Mouse (Mus musculus) mouse embryonic stem cell (cell line): ENCODE data around the gene Hnrnpr.

Source experiments
- in situ Hi-C, 2 experiments: fragments of 300-500 bp; cut with MboI; formaldehyde crosslinking; loops; 1 replicate in 1 of 2; 3 replicates in 1 of 2; pipeline ENCODE4 v1.14.3; 2019 to 2020; ENCODE audit warnings: low sequenced_read_pairs in 2 of 2, low pct_unique_long_range_greater_than_20kb in 1 of 2, mixed read lengths in 1 of 2; ENCODE audit not compliant: unreplicated experiment in 1 of 2

Hnrnpr gene

GRCm38 (mm10) chr4:136310229-136311041 is at the start of gene Hnrnpr:
Hnrnpr (plus strand) TSS chr4:136310942.
- in situ Hi-C loops = no loop called here

- in situ Hi-C loops = no loop called here
Observed at GRCm38 (mm10) chr4:136261912-136262311, 48.8 kb upstream of the Hnrnpr start.

DNA sequence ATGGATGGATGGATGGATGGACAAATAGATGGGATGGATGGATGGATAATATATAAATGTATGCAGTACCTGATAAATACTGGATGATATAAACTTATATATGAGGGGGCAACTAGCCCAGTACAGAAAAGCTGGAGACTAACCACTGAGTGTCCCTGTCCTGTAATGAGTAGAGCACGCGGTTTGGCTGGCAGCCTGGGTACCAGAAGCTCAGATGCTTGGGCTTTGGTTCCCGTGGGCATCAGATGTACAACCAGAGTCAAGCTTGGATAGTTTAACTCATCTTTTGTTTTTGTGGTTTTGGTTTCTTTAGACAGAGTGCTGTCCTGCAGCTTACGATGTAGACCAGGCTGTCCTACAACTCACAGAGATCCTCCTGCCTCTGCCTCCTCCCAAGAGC is 47.2 kb upstream of the Hnrnpr start:
- in situ Hi-C loops = no loop called here

DNA sequence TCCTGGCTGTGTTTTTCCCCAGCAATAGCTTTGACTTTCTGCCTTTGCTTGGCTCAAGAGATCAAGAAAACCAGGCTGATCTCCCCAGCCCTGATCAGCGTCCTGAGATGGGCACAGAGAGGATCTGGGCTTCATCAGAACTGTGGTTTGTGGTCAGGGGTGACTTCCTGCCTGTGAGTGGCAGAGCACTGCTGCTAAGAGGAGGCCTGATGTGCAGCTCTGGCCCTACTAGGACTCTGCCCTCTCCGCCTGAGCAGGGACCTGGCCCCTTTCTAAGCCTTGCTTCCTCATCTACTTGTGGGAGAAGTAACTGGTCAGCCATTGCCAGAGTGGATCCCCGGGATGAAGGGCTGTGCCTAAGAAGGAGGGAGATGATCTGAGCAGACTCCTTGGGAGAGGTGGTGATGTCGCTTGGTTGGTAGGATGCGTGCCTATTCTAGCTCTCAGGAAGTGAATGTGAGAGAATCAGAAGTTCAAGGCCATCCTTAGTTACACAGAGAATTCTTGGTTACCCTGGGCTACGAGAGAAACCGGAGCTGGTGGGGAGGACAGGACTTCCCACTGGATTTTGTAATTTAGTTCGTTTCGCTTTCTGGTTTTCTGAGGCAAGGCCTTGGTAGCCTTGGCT is 43.9 kb upstream of the Hnrnpr start:
- in situ Hi-C loops = no loop called here

DNA sequence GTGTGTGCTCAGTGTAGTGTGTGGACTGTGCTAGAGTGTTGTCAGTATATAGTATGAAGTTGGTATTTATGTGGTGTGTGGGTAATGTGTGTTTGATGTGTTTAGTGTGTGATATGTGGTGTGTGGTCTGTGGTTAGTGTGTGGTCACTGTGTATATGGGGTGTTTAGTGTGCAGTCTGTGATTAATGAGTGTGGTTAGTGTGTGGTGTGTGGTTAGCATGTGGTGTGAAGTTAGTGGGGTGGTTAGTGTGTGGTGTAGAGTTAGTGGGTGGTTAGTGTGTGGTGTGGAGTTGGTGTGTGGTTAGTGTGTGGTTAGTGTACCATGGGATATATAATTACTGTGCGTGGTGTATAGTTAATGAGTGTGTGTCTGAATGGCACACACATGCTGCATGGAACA is 41.8 kb upstream of the Hnrnpr start:
- in situ Hi-C loops = no loop called here

DNA sequence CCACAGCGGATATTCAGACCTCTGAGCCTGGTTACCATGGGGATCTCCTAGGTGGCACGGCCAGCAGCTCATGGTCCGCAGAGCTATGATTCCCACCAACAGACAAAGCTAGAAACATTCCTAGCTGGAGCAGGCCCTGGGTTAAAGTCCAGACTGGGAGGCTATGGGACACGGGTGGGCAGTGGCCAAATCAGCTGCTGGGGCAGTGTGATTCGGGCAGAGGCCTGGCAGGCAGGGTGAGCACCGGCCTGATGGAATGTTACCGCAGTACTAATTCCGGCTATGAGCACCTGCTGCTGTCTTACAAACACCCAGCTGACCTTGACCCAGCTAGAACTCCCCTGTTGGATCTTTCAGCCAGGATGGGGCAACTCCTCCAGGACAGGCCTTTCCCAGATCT is 40.1 kb upstream of the Hnrnpr start:
- in situ Hi-C loops = no loop called here

- in situ Hi-C loops = no loop called here
Observed at GRCm38 (mm10) chr4:136281097-136281496, 29.6 kb upstream of the Hnrnpr start.

DNA sequence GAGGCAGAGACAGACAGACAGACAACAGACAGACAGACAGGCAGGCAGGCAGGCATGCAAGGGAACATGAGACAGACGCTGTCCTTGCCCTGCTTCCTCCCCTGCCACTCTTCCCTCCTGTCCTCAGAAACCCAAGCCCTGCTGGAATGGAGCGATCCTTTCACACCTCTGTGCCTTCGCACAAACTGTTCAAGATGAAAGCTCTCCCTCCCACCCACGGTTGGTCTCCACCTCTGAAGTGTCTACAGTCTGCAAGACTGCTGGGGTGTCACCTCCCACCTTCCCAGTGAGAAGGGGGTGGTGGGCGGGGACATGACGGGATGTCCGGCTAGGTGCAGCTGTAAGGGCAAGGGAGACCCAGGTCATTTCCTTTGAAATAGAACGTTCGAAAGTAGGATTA is 29.1 kb upstream of the Hnrnpr start:
- in situ Hi-C loops = no loop called here

- in situ Hi-C loops = no loop called here
Observed at GRCm38 (mm10) chr4:136282621-136283480, 27.9 kb upstream of the Hnrnpr start.

DNA sequence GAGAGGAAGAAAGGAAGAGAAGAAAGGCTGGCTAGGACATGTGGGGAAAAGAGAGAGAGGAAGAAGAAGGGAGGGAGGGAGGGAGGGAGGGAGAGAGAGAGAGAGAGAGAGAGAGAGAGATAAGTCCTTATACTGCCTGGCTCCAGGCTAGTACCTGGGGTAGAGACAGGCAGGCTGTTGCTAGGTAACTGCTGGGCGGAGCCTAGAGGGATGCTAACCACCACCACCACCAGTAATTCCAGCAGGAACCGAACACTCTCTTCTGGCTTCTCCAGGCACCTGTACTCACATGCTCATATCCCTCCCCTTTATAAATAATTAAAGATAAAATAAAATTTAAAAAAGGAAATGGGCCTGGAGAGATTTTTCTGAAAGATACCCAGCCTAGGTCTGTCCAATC is 27.0 kb upstream of the Hnrnpr start:
- in situ Hi-C loops = no loop called here

- in situ Hi-C loops = no loop called here
Observed at GRCm38 (mm10) chr4:136284455-136284854, 26.3 kb upstream of the Hnrnpr start, which contains the start of gene Zfp46. Zfp46 (plus strand) TSS chr4:136284683.

DNA sequence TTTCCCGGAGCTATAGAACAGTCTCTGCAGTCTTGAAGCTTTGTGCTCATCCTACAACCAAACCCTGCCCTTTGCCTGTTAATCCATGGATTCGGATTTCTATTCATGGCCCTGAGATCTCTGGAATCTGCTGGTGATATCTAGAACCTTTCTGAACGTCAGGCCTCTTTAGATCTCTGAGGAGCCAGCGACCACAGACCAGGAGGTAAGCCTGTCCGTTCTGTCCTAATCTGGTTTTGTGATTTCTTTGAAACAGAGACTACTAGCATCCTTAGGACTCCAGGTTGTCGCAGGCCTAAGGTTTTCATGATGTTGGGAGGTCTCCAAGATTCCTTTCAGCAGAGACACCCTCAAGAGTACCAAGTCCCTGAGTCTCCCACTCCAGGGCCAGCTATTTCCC is 25.9 kb upstream of the Hnrnpr start:
- in situ Hi-C loops = no loop called here

DNA sequence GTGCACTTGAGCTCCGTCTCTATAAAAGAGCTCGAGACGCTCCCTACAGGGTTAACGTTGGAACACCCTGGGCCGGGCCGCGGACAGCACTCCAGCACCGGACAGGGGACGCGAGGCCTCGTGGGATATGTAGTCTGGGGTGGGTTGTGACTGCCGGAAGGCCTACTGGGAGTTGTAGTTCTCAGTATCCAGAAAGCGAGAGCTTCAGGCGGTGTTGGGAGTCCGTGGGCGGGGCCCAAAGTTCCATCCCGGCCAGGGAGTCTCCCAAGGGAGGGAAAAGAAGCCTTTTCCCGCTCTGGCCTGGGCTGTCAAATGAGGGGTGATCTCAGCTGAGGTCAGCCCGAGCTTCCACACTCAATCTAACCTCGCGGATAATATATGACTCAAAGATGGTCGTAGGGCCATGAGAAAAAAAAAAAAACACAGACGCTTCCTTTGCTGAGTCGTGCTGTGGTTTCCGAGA is 25.4 kb upstream of the Hnrnpr start:
- in situ Hi-C loops = no loop called here

DNA sequence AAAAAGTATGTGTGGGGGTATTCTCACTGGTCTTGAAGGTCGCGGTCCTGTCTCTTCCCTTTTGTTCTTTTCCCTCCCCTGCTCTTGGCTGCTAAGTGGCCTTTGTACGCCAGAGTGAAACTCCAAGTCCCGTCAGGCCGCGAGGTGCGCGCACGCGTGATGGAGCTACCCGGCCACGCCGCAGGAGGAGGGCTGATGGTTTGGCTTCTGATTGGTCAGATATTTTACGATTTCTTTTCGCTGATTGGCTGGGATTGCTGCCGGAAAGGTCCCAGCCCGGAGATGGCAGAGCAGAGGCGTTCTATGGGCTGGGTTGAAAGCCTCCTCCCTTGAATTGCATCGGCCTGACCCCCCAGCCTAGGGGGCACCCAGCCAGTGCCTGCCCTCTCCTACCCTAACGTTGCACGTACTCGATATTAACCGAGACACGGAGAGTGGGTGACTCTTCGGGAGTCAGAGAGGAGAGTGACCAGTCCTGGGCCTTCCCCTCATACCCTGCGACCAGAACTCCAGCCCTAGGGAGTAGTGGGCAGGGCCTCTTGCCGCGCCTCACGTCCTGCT is 24.9 kb upstream of the Hnrnpr start:
- in situ Hi-C loops = no loop called here

DNA sequence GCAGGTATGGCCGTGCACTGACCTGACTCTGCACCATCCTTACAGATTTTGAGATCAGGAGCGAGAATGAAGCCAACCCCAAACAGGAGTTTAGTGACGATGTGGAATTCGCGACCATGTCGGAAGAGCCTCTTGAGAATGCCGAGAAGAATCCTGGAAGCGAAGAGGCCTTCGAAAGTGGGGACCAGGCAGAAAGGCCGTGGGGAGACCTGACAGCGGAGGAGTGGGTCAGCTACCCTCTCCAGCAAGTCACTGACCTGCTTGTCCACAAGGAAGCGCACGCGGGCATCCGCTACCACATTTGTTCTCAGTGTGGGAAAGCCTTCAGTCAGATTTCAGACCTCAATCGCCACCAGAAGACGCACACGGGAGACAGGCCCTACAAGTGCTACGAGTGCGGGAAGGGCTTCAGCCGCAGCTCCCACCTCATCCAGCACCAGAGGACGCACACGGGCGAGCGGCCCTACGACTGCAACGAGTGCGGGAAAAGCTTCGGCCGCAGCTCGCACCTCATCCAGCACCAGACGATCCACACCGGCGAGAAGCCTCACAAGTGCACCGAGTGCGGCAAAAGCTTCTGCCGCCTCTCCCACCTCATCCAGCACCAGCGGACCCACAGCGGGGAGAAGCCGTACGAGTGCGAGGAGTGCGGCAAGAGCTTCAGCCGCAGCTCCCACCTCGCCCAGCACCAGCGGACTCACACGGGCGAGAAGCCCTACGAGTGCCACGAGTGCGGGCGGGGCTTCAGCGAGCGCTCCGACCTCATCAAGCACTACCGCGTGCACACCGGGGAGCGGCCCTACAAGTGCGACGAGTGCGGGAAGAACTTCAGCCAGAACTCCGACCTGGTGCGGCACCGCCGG is 20.6 kb upstream of the Hnrnpr start:
- in situ Hi-C loops = no loop called here

- in situ Hi-C loops = no loop called here
Observed at GRCm38 (mm10) chr4:136290781-136291595, 19.8 kb upstream of the Hnrnpr start.

- in situ Hi-C loops = no loop called here
Observed at GRCm38 (mm10) chr4:136291692-136292091, 19.1 kb upstream of the Hnrnpr start.
